Mouse (Mus musculus) thymus, adult 2 months (tissue): ENCODE data around the gene Dhcr24. TPM values are rescaled to one million over a fixed set of nuclear protein-coding genes. Genes with fewer than 3 reads are reported as not detected.

Experiments used
- DNase-seq: peaks from one replicate; pipeline ENCODE4 v3.0.0; 2021
- H3K27ac ChIP-seq: fragments of 200-500 bp; 2 replicates; pipeline ENCODE4 v1.5.1; 2012; ENCODE audit warnings: low read length, control low read depth; ENCODE audit not compliant: control insufficient read depth, insufficient read depth
- H3K27me3 ChIP-seq: fragments of 200-500 bp; 2 replicates; pipeline ENCODE4 v1.6.1; 2012; ENCODE audit warnings: mild to moderate bottlenecking, low read length, moderate library complexity, mixed read lengths; ENCODE audit not compliant: control insufficient read depth, insufficient read depth
- H3K36me3 ChIP-seq: fragments of 200-500 bp; 2 replicates; pipeline ENCODE4 v1.6.1; 2012; ENCODE audit warnings: mild to moderate bottlenecking, low read length, moderate library complexity; ENCODE audit not compliant: control insufficient read depth, insufficient read depth
- H3K4me1 ChIP-seq: fragments of 200-500 bp; replicated peaks from 2 replicates; pipeline ENCODE4 v1.6.1; 2012; ENCODE audit warnings: low read length; ENCODE audit not compliant: control insufficient read depth, insufficient read depth
- H3K4me3 ChIP-seq: fragments of 200-500 bp; 2 replicates; pipeline ENCODE4 v1.5.1; 2012; ENCODE audit warnings: mild to moderate bottlenecking, low read length, control low read depth, moderate library complexity; ENCODE audit not compliant: control insufficient read depth, insufficient read depth
- CTCF ChIP-seq: fragments of 200-500 bp; IDR thresholded peaks from 2 replicates; pipeline ENCODE4 v1.5.1; 2012; ENCODE audit warnings: mild to moderate bottlenecking, control low read depth, low read length, moderate library complexity, borderline replicate concordance; ENCODE audit not compliant: control insufficient read depth, poor library complexity, insufficient read depth; ENCODE audit errors: extremely low read depth
- POLR2A ChIP-seq: fragments of 200-500 bp; IDR thresholded peaks from 2 replicates; pipeline ENCODE4 v1.6.1; 2012; ENCODE audit warnings: mild to moderate bottlenecking, low read length, control low read depth, moderate library complexity; ENCODE audit not compliant: control insufficient read depth, poor library complexity, insufficient read depth; ENCODE audit errors: extremely low read depth
- WGBS: fragments of 180-500 bp; shearing (Covaris S2); methylation state at CpG from one replicate; pipeline ENCODE4 v1.1.7; 2018; 5-methylcytosine and 5-hydroxymethylcytosine counted together
- polyA plus RNA-seq: library from polyadenylated mRNA; depleted of rRNA; stranded (reverse); fragments of >200 nt; gene quantifications from 2 replicates; pipeline ENCODE4 v1.2.3, GENCODE M21; 2012

Dhcr24 gene
- polyA plus RNA-seq, 1 experiment: 80.0 TPM

- Histone ChIP-seq H3K36me3 (no peaks in the 10 kb centered on the region), H3K4me1 (peaks cover 28% of the 10 kb centered on the region), H3K4me3 (peak overlapping the region; percentile 64), H3K27me3 (no peaks in the 10 kb centered on the region), H3K27ac (peak overlapping the region; percentile 86)
- DNase-seq: peak; percentile 86
- TF ChIP-seq CTCF (peak; percentile 99), POLR2A (no peak)
- 13% methylated on average over 17 of the region's 17 CpGs for WGBS
Measured at GRCm38 (mm10) chr4:106529375-106530112, 31.3 kb upstream of the Dhcr24 start.

DNA sequence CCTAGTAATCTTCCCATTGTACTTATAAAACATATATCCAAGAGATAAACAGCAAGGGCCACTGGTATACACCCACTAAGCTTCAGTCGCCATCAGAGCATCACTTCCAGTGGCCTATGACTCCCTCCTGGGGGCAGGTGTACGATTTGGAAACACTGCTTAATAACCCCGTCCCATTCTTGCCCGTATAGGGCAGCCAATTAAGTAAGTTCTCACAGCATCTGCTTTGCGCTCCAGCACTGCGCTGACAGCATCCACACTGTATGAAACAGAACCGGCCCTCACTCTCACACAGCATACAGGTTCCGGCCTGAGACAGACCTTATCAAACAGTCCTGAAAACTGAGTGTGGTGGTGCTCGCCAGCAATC lies 30.7 kb upstream of the Dhcr24 start:
- DNase-seq: no peak
- 84% methylated on average over 9 of the region's 9 CpGs for WGBS
- Histone ChIP-seq H3K4me1 (peaks cover 32% of the 10 kb centered on the region), H3K27ac (no peak overlapping the region), H3K4me3 (no peak overlapping the region), H3K36me3 (no peaks in the 10 kb centered on the region), H3K27me3 (no peaks in the 10 kb centered on the region)
- no peak for TF ChIP-seq CTCF
- TF ChIP-seq POLR2A: no peak

GRCm38 (mm10) chr4:106533421-106534080 lies 27.3 kb upstream of the Dhcr24 start:
- no peak for TF ChIP-seq POLR2A
- DNase-seq: peak; percentile 56
- H3K4me3 ChIP-seq: no peak overlapping the region
- no peaks in the 10 kb centered on the region for H3K27me3 ChIP-seq
- no peaks in the 10 kb centered on the region for H3K36me3 ChIP-seq
- peaks cover 32% of the 10 kb centered on the region for H3K4me1 ChIP-seq
- 9% methylated on average over 7 of the region's 7 CpGs for WGBS
- peak overlapping the region; percentile 96 for H3K27ac ChIP-seq

GRCm38 (mm10) chr4:106534256-106534655 lies 26.6 kb upstream of the Dhcr24 start:
- no peaks in the 10 kb centered on the region for H3K36me3 ChIP-seq
- H3K27me3 ChIP-seq: no peaks in the 10 kb centered on the region
- peak overlapping the region; percentile 96 for H3K27ac ChIP-seq
- 39% methylated on average over 7 of the region's 7 CpGs for WGBS
- TF ChIP-seq CTCF (no peak), POLR2A (no peak)
- no peak for DNase-seq
- no peak overlapping the region for H3K4me3 ChIP-seq
- H3K4me1 ChIP-seq: peaks cover 28% of the 10 kb centered on the region

DNA sequence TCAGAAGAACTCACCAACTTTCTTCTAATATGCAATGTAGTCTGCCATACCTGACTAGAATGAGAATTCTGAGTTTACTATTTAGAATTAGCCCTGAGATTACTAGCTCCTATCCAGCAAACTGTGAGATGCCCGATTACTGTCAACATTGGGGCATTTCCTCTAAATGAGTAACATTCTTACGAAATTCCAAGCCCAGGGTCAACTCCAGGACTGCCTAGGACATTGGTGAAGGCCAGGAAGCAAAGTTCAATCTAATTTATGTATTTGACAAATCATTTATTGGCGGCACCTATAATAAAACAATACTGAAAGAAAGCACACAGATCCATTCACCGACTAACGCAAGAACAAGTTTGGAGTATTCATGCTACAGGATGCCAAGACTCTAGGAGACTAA lies 21.1 kb upstream of the Dhcr24 start:
- WGBS: 92% methylated on average over 5 of the region's 5 CpGs
- H3K4me3 ChIP-seq: no peak overlapping the region
- H3K4me1 ChIP-seq: peaks cover 2% of the 10 kb centered on the region
- DNase-seq: no peak
- no peaks in the 10 kb centered on the region for H3K36me3 ChIP-seq
- no peak overlapping the region for H3K27ac ChIP-seq
- H3K27me3 ChIP-seq: no peaks in the 10 kb centered on the region
- TF ChIP-seq CTCF (no peak), POLR2A (no peak)

GRCm38 (mm10) chr4:106541491-106541890 lies 19.3 kb upstream of the Dhcr24 start:
- Histone ChIP-seq H3K4me1 (no peaks in the 10 kb centered on the region), H3K4me3 (no peak overlapping the region), H3K27ac (no peak overlapping the region), H3K27me3 (no peaks in the 10 kb centered on the region), H3K36me3 (no peaks in the 10 kb centered on the region)
- DNase-seq: no peak
- TF ChIP-seq POLR2A (no peak), CTCF (no peak)
- 59% methylated on average over 3 of the region's 3 CpGs for WGBS

DNA sequence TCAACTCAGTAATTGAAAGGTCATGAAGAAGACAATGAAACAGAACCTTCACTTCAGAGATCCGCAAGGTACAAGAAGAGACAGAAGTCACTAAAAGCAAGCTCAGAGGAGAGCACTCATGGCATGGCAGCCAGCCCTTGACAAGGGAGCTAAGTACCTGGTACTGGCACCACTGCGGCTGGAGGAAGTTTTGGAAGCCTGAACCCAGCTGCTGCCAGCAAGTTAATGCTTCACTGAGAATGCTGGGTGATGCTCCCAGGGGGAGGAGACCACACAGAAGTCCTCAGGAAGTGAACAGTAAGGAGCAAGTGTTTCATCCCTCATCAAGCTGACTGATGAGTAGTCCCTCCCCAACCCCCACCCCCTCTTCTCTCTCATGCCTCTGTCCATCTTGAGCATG lies 18.6 kb upstream of the Dhcr24 start:
- no peaks in the 10 kb centered on the region for H3K27me3 ChIP-seq
- H3K4me3 ChIP-seq: no peak overlapping the region
- DNase-seq: no peak
- no peak overlapping the region for H3K27ac ChIP-seq
- TF ChIP-seq POLR2A: no peak
- no peak for TF ChIP-seq CTCF
- H3K4me1 ChIP-seq: no peaks in the 10 kb centered on the region
- H3K36me3 ChIP-seq: no peaks in the 10 kb centered on the region
- WGBS: 92% methylated on average over 2 of the region's 2 CpGs
